Mouse (Mus musculus) forebrain, embryonic 16.5 days (tissue): ENCODE measurements around the gene Skil. TPM values are rescaled to one million over a fixed set of nuclear protein-coding genes. Genes with fewer than 3 reads are reported as not detected.
"Not testable (repeated sequence)": the region's sequence is repeated elsewhere in the genome, so short reads cannot be mapped to it uniquely, and the experiment has no call there.

Experiments
- ATAC-seq: fragments of 200-750 bp; cut with Nextera tagmentation; 2 replicates; pipeline ENCODE4 v1.8.0; 2017; ENCODE audit warnings: mild to moderate bottlenecking, moderate library complexity
- H3K27ac ChIP-seq: fragments of 300-500 bp; sonication (generic); 2 replicates; pipeline ENCODE4 v1.5.1; 2014; ENCODE audit warnings: low read length, control low read depth
- H3K27me3 ChIP-seq: fragments of 300-500 bp; sonication (generic); replicated peaks from 2 replicates; pipeline ENCODE4 v1.6.1; 2014; ENCODE audit warnings: low read length; ENCODE audit not compliant: control insufficient read depth, insufficient read depth
- H3K36me3 ChIP-seq: fragments of 300-500 bp; sonication (generic); 2 replicates; pipeline ENCODE4 v1.6.1; 2014; ENCODE audit not compliant: control insufficient read depth, insufficient read depth
- H3K4me1 ChIP-seq: fragments of 300-500 bp; sonication (generic); replicated peaks from 2 replicates; pipeline ENCODE4 v1.6.1; 2014; ENCODE audit warnings: low read length; ENCODE audit not compliant: control insufficient read depth, insufficient read depth
- H3K4me2 ChIP-seq: fragments of 300-500 bp; sonication (generic); 2 replicates; pipeline ENCODE4 v1.6.1; 2014; ENCODE audit warnings: mild to moderate bottlenecking, low read length, control low read depth
- H3K4me3 ChIP-seq: fragments of 300-500 bp; sonication (generic); replicated peaks from 2 replicates; pipeline ENCODE4 v1.5.1; 2014; ENCODE audit warnings: mild to moderate bottlenecking, low read length, control low read depth
- H3K9ac ChIP-seq: fragments of 300-500 bp; sonication (generic); replicated peaks from 2 replicates; pipeline ENCODE4 v1.6.1; 2014; ENCODE audit warnings: low read depth, low read length, control low read depth
- H3K9me3 ChIP-seq: fragments of 300-500 bp; sonication (generic); 2 replicates; pipeline ENCODE4 v1.6.1; 2016; ENCODE audit warnings: low read length; ENCODE audit not compliant: control insufficient read depth
- WGBS: fragments of 180-500 bp; shearing (Covaris S2); extraction: QIAGEN DNeasy Blood & Tissue Kit; methylation state at CpG from one replicate; pipeline ENCODE4 v1.1.7; 2014; 5-methylcytosine and 5-hydroxymethylcytosine counted together
- polyA plus RNA-seq: library from polyadenylated mRNA; unstranded; fragments of >200 nt; fragmentation: Nextera tagmentation; extraction: Ambion mirVana; gene quantifications from 2 replicates; pipeline ENCODE4 v1.2.1, GENCODE M21; 2015

The Skil gene
- polyA plus RNA-seq, 1 experiment from 2014 or later: 30.8 TPM

- not testable (repeated sequence) for ATAC-seq
These were observed 41.7 kb downstream of the Skil start for GRCm38 (mm10) chr3:31136591-31136990.

GRCm38 (mm10) chr3:31138454-31139424, 43.9 kb downstream of the Skil start:
- ATAC-seq: peak; percentile 49; the same call in 1 of the 2 replicates
- H3K9me3 ChIP-seq: no peaks in the 10 kb centered on the region
- no peaks in the 10 kb centered on the region for H3K36me3 ChIP-seq
- no peaks in the 10 kb centered on the region for H3K4me1 ChIP-seq
- WGBS: 57% methylated on average over 13 of the region's 13 CpGs
- H3K4me3 ChIP-seq: no peak overlapping the region
- no peak overlapping the region for H3K27ac ChIP-seq
- no peak overlapping the region for H3K4me2 ChIP-seq
- H3K27me3 ChIP-seq: no peaks in the 10 kb centered on the region
- no peak overlapping the region for H3K9ac ChIP-seq

More at GRCm38 (mm10) chr3:31136591-31136990, 41.7 kb downstream of the Skil start:
- not testable (repeated sequence) for H3K4me2 ChIP-seq, H3K27me3 ChIP-seq, H3K4me3 ChIP-seq, H3K9ac ChIP-seq, H3K4me1 ChIP-seq, H3K36me3 ChIP-seq, H3K27ac ChIP-seq, H3K9me3 ChIP-seq
- WGBS: 75% methylated on average over 4 of the region's 4 CpGs

- H3K36me3 ChIP-seq: no peaks in the 10 kb centered on the region
- peaks cover 3% of the 10 kb centered on the region; the same call in 1 of the 2 replicates for H3K4me1 ChIP-seq
- H3K4me2 ChIP-seq: no peak overlapping the region
- no peaks in the 10 kb centered on the region for H3K9me3 ChIP-seq
- WGBS: 92% methylated on average over 4 of the region's 4 CpGs
- H3K27ac ChIP-seq: no peak overlapping the region
- H3K4me3 ChIP-seq: no peak overlapping the region
- no peaks in the 10 kb centered on the region for H3K27me3 ChIP-seq
- no peak overlapping the region for H3K9ac ChIP-seq
- ATAC-seq: no peak
These were observed 46.8 kb downstream of the Skil start for GRCm38 (mm10) chr3:31141621-31142020.

- H3K4me1 ChIP-seq: peaks cover 15% of the 10 kb centered on the region
- not testable (repeated sequence) for H3K9ac ChIP-seq, H3K27ac ChIP-seq, H3K9me3 ChIP-seq, H3K36me3 ChIP-seq, H3K4me2 ChIP-seq, H3K4me3 ChIP-seq, ATAC-seq, H3K27me3 ChIP-seq
- 85% methylated on average over 11 of the region's 11 CpGs for WGBS
These were observed 50.4 kb downstream of the Skil start for GRCm38 (mm10) chr3:31145222-31145621.

GRCm38 (mm10) chr3:31145641-31146290, 50.9 kb downstream of the Skil start:
- Histone ChIP-seq H3K27me3 (peaks cover 9% of the 10 kb centered on the region), H3K4me3 (no peak overlapping the region), H3K27ac (no peak overlapping the region), H3K4me1 (peaks cover 15% of the 10 kb centered on the region), H3K9me3 (no peaks in the 10 kb centered on the region), H3K4me2 (peak overlapping the region; percentile 24), H3K9ac (no peak overlapping the region), H3K36me3 (no peaks in the 10 kb centered on the region)
- ATAC-seq: peak; percentile 91
- 13% methylated on average over 14 of the region's 14 CpGs for WGBS

GRCm38 (mm10) chr3:31148595-31148994, 53.7 kb downstream of the Skil start:
- Histone ChIP-seq H3K36me3 (no peaks in the 10 kb centered on the region), H3K27ac (no peak overlapping the region), H3K4me3 (no peak overlapping the region), H3K27me3 (peaks cover 9% of the 10 kb centered on the region), H3K4me2 (no peak overlapping the region), H3K4me1 (peaks cover 15% of the 10 kb centered on the region), H3K9ac (no peak overlapping the region), H3K9me3 (no peaks in the 10 kb centered on the region)
- 86% methylated on average over 7 of the region's 7 CpGs for WGBS
- no peak for ATAC-seq

GRCm38 (mm10) chr3:31149706-31150105, 54.8 kb downstream of the Skil start, which contains the start of gene Cldn11:
Gene Cldn11 (plus strand): TSS chr3:31149920.
- Histone ChIP-seq H3K4me1 (peaks cover 15% of the 10 kb centered on the region), H3K9ac (peak within 1 kb of the TSS; percentile 50), H3K4me2 (peak within 1 kb of the TSS; percentile 94), H3K27ac (no peak within 1 kb of the TSS), H3K36me3 (no peaks in the 10 kb centered on the region), H3K4me3 (peak within 1 kb of the TSS; percentile 48), H3K27me3 (peaks cover 9% of the 10 kb centered on the region), H3K9me3 (no peaks in the 10 kb centered on the region)
- WGBS: 0% methylated on average over 31 of the region's 33 CpGs
- ATAC-seq: peak; percentile 88

GRCm38 (mm10) chr3:31152108-31152507, 57.2 kb downstream of the Skil start:
- WGBS: 57% methylated on average over 6 of the region's 6 CpGs
- ATAC-seq: no peak

GRCm38 (mm10) chr3:31156126-31156525, 61.3 kb downstream of the Skil start:
- WGBS: 52% methylated on average over 3 of the region's 3 CpGs
- no peaks in the 10 kb centered on the region for H3K9me3 ChIP-seq

More at GRCm38 (mm10) chr3:31152108-31152507, 57.2 kb downstream of the Skil start:
- Histone ChIP-seq H3K9me3 (no peaks in the 10 kb centered on the region), H3K36me3 (no peaks in the 10 kb centered on the region), H3K27ac (no peak overlapping the region), H3K9ac (no peak overlapping the region), H3K4me3 (no peak overlapping the region), H3K4me2 (no peak overlapping the region), H3K27me3 (peaks cover 9% of the 10 kb centered on the region), H3K4me1 (peaks cover 11% of the 10 kb centered on the region)

More at GRCm38 (mm10) chr3:31156126-31156525, 61.3 kb downstream of the Skil start:
- no peak overlapping the region for H3K4me3 ChIP-seq
- ATAC-seq: no peak
- H3K36me3 ChIP-seq: no peaks in the 10 kb centered on the region
- H3K27ac ChIP-seq: no peak overlapping the region
- H3K4me2 ChIP-seq: no peak overlapping the region
- no peak overlapping the region for H3K9ac ChIP-seq
- no peaks in the 10 kb centered on the region for H3K4me1 ChIP-seq
- no peaks in the 10 kb centered on the region for H3K27me3 ChIP-seq
